Mouse (Mus musculus) gastrocnemius, postnatal 36 days (tissue): ENCODE results near the gene Paqr8. TPM values are rescaled to one million over a fixed set of nuclear protein-coding genes. Genes with fewer than 3 reads are reported as not detected.
A peak's percentile ranks its signal among the peaks of the same experiment; 100 is the strongest.
"Not testable (repeated sequence)": the region's sequence is repeated elsewhere in the genome, so short reads cannot be mapped to it uniquely, and the experiment has no call there.

Experiments used
- DNase-seq, 2 experiments: peaks; one replicate each; pipeline ENCODE4 v3.0.0; 2022
- intact Hi-C: fragments of 180-260 bp; cut with DNase I; formaldehyde crosslinking; loops from one replicate; pipeline ENCODE4 v1.15.1; 2025
- total RNA-seq, 2 experiments: library from RNA; stranded (reverse); gene quantifications; 2 replicates each; pipeline ENCODE4 v1.2.3; 2021

Paqr8 gene
- total RNA-seq, 2 experiments from 2014 or later: 0.71 to 0.72 TPM

- intact Hi-C loops: no loop called here
- no peak for DNase-seq
Measured at GRCm38 (mm10) chr1:20906128-20906515, 15.7 kb downstream of the Paqr8 start.

DNA sequence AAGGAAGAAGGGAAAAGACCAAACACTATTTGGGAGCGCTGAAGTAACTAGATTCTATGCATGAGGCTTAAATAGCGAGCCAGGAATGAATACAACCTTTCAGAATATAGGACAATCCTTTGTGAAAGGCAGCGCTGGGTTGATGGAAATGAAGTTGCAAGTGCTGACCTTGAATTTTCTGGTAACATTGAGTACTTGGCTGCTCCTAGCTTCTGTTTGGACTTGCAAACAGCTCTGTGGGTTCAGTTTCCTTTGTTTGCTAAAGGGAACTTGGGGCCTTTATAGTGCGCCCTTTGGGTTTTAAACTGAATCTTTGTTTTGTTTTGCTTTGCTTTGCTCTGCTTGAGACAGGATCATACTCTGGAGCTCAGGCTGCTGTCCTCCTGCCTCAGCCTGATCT, 18.1 kb downstream of the Paqr8 start:
- intact Hi-C loops: no loop called here

DNA sequence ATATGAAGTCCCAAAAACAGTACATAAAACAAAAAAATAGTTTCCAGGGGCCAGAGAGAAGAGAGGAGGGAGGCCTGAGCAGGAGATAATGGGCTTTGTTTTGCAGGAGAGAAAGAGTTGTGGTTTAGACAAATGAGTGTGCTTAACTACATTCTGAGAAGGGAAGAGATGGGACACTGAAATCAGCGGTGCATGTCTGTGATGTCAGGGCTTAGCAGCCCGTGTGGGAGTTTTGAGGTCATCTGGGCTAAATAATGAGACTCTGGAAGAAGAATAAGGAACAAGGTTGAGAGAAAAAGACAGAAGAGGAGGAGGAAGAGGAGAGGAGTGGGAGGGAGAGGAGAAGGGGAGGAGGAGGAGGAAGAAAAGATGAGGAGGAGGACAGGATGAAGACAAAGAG, 21.7 kb downstream of the Paqr8 start:
- DNase-seq: no peak
- intact Hi-C loops: no loop called here

More for the DNA sequence above, 18.1 kb downstream of the Paqr8 start:
- no peak for DNase-seq

DNA sequence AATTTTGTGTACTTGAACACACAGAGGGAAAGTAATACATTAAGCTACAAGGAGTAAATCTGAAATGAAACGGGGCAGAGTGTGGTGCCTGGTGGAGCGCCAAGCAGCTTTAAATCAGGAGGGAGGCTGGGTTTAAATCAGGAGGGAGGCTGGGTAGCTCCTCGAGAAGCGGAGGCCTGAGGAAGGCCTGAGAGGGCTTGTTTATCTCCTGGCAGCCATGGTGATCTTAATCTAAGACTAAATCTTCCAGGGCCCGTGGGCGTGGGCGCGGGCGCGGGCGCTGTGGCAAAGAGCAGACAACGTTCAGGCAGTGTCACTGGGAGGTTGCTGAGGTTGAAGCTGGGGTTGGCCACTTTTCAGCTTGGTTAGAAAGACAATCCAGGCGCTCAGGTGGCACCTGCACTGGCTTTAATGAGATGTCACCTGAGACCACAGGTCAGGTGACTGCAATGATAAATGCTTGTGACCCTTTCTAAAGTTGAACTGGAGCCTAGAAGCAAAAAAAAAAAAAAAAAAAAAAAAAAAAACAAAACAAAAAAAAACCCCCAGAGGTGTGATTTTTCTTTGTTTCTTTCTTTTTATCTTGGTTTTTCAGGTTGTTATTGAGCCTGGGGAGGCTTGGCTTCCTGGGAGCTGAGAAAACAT, 22.2 kb downstream of the Paqr8 start:
- intact Hi-C loops: no loop called here
- DNase-seq: no peak

- DNase-seq: no peak
- intact Hi-C loops: no loop called here
Measured at GRCm38 (mm10) chr1:20914769-20915168, 24.4 kb downstream of the Paqr8 start.

DNA sequence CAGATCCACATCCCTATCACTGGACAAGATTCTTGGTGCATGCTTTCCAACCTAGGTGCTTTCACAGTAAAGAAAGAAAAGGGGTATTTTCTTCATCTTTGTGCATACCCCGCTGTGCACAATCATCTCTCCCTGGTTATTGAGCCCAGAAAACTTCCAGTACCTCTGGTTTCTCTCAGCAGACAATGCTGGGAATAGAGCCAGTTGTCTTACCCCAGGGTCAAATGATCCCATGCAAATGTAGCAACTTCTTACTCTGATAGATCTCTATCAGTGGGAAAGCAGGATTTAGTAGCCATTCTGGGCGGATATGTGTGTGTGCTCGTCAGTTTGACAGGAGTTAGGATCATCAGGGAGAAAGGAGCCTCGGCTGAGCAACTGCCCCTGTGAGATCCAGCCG, 25.2 kb downstream of the Paqr8 start:
- intact Hi-C loops: no loop called here
- no peak for DNase-seq

GRCm38 (mm10) chr1:20917496-20918050, 27.2 kb downstream of the Paqr8 start:
- intact Hi-C loops: no loop called here
- no peak for DNase-seq

DNA sequence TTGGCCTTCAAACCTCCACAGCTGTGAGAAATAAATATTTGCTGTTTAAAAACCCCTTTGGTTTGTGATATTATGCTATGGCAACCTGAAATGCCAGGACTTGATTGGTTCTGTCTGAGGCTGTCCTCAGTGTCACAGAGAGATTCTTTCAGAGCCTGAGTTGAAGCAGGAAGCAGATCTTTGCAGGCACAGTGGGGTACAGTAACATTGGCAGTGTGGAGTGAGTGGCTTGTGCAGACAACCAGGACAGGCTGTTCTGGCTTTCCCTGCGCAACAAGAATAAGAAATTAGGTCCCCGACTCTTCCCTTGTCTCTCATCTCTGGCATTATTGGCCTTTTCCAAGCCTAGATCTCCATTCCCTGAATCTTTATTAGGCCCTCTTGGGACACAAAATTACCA, 29.3 kb downstream of the Paqr8 start:
- no peak for DNase-seq
- intact Hi-C loops: no loop called here

- intact Hi-C loops: no loop called here
Measured at GRCm38 (mm10) chr1:20921081-20921528, 30.7 kb downstream of the Paqr8 start.

GRCm38 (mm10) chr1:20922612-20923399, 32.4 kb downstream of the Paqr8 start:
- DNase-seq: no peak
- intact Hi-C loops: no loop called here

More at GRCm38 (mm10) chr1:20921081-20921528, 30.7 kb downstream of the Paqr8 start:
- DNase-seq: no peak

DNA sequence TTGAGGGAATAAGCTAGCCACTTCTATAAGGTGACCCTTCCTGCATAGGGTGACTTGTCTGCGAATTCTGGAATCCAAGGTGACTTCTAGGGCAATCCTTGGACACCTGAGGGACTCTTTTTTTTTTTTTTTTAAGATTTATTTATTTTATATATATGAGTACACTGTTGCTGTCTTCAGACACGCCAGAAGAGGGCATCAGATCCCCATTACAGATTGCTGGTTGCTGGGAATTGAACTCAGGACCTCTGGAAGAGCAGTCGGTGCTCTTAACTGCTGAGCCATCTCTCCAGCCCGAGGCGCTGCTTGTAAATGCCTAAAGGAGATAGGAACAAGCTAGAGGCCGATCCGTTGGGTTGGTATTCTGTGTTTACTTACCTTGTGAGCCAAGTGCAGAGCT, 34.9 kb downstream of the Paqr8 start:
- intact Hi-C loops, DNase-seq: not testable (repeated sequence)

GRCm38 (mm10) chr1:20925926-20926325, 35.5 kb downstream of the Paqr8 start:
- DNase-seq: no peak
- intact Hi-C loops: no loop called here

- intact Hi-C loops: no loop called here
- no peak for DNase-seq
Measured at GRCm38 (mm10) chr1:20926376-20926775, 36.0 kb downstream of the Paqr8 start.

- no peak for DNase-seq
- intact Hi-C loops: no loop called here
Measured at GRCm38 (mm10) chr1:20928487-20928886, 38.1 kb downstream of the Paqr8 start.

DNA sequence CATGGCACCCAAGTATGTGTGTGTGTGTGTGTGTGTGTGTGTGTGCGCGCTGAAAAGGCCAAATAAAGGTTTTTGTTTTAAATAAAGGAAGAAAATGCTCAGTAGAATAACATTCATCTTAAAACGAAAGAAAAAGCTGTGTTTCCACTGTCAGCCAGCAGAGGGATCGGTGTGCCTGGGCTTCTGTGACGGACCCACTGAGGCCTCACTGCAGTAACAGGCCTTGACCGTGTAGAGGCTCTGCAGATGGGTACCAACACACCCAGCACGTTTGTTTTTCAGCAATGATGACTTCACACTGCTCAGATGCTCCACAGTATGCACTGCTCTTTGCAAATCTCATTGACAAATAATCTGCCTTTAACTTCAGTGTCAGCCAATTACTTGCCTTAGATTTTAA, 43.1 kb downstream of the Paqr8 start:
- intact Hi-C loops: no loop called here
- peak in 1 of 2 experiments; percentile 44 for DNase-seq

DNA sequence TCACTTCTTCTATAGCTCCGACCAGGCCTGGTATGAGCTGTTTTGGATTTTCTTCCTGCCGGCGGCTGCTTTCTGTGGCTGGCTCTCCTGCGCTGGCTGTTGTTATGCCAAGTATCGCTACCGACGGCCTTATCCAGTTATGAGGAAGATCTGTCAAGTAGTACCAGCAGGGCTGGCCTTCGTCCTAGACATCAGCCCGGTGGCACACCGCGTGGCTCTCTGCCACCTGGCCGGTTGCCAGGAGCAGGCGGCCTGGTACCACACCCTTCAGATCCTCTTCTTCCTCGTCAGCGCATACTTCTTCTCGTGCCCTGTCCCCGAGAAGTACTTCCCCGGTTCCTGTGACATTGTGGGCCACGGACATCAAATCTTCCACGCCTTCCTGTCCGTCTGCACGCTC, 44.7 kb downstream of the Paqr8 start:
- intact Hi-C loops: loop anchor here (5.0 kb wide), 1 partner anchor 67 kb away; no protein-coding TSS in a partner anchor

DNA sequence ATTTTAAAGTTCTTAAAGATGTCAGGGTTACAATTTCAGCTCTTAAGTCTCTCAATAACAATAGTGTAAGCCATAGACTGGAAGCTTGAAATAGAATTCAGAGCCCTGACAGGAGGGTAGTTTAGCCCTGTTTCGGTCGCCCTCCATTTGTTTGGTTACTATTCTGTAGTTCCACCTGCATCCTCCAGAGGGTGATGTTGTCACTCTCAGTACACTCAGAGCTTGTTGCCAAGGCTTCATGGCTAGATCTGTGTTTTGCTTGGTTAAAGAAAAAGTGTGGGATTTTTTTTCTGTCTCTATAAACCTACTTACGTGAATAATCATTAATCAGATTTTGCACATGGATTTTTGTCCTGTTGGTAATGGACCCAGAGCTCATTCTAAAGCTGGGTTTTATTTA, 48.6 kb downstream of the Paqr8 start:
- intact Hi-C loops: loop anchor here (2.0 to 5.0 kb wide), 2 partner anchors 63 to 162 kb away; no protein-coding TSS in a partner anchor

More for the DNA sequence above, 44.7 kb downstream of the Paqr8 start:
- no peak for DNase-seq

GRCm38 (mm10) chr1:20940151-20940550, 49.7 kb downstream of the Paqr8 start:
- DNase-seq: peak in 1 of 2 experiments; percentile 25
- intact Hi-C loops: no loop called here

More for the DNA sequence above, 48.6 kb downstream of the Paqr8 start:
- DNase-seq: peak in 1 of 2 experiments; percentile 30

- intact Hi-C loops: no loop called here
- no peak for DNase-seq
Measured at GRCm38 (mm10) chr1:20941322-20941721, 50.9 kb downstream of the Paqr8 start.

- DNase-seq: no peak
- intact Hi-C loops: no loop called here
Measured at GRCm38 (mm10) chr1:20941857-20942256, 51.5 kb downstream of the Paqr8 start.

- no peak for DNase-seq
Measured at GRCm38 (mm10) chr1:20943016-20943415, 52.6 kb downstream of the Paqr8 start.

More at GRCm38 (mm10) chr1:20943016-20943415, 52.6 kb downstream of the Paqr8 start:
- intact Hi-C loops: no loop called here
